Mouse (Mus musculus) left cerebral cortex, adult 8-10 months (tissue): ENCODE measurements at regions not wholly inside any gene's neighbourhood (a gene's known extent, or its start where the extent isn't known, plus 50 kb on each side); places are given as distances from the start of the nearest gene placed in this dataset.

ENCODE experiments used
- DNase-seq, 2 experiments: peaks; one replicate each; pipeline ENCODE4 v3.0.0; 2022; ENCODE audit warnings: low spot score in 2 of 2

- peak in 1 of 2 experiments; percentile 30 for DNase-seq
Measured at GRCm38 (mm10) chr2:168338382-168338781, 56.8 kb upstream of the Kcng1 start.

- DNase-seq = no peak
Measured at GRCm38 (mm10) chr2:168337611-168338010, 56.1 kb upstream of the Kcng1 start.

DNA sequence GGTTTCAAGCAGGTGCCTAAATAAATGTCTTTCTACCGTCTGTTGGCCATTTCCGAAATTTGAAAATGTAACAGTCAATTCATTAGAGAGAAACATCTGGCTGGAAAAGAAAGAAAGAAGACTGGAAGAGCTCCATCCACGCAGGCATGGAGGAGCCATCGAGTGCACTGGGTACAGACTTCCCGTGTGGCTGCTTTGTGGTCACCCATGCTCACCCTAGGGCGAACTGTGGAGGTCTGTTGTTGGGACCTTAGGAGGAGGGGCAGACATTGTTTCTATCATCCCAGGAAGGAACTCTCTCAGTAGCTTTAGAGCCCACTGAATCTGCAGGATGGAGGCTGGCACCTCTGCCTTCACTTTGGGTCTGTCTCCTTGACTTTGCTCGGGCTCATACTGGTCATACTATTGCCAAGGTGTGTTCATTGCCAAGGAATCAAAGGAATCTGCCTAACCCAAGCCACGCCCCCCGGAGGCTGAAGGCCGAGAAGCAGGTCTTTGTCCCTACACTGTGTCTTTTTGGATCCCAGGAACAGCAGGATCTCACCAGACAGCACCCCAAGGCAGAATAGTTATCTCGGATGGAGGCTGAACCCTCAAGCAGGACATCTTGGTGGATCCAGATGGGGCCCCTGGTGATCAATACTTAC, 54.3 kb upstream of the Kcng1 start:
- no peak for DNase-seq

DNA sequence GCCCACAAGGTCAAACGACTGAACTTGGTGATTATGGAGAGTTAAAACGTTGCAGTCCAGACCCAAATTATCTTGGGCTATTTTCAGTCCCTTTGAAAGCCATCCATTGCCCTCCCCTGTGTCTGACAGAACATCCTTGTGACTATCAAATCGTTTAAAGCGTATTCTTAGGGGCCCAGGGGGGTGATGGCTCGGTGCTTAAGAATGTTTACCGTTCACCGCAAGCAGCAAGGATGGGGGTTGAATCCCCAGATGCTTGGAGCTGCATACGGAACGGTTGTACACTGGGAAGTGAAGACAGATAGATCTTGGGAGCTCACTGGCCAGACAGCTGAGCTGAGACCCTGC, 52.7 kb upstream of the Kcng1 start:
- no peak for DNase-seq

GRCm38 (mm10) chr2:168333552-168334240, 52.2 kb upstream of the Kcng1 start:
- DNase-seq = no peak

DNA sequence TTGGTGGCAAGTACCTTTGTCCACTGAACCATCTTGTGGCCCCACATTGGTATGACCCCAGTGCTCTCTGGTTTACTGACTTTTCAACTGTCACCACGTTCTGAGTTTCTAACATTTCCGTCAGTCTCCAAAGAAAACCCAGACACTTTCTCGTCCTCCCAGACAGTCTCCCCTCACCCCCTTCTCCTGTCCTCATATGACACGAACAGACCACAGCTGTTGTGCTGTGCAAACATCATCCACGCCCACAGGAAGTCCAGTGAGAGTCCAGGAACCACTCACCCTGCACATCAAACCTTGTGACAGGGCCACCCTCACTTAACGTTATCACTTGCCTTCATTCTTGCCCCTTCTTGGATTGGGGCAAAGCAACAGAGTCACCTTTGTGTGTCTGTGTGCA, 51.4 kb upstream of the Kcng1 start:
- DNase-seq = no peak
